ENCODE assay signal across 23 mouse cellular contexts in the genomic region with DNA sequence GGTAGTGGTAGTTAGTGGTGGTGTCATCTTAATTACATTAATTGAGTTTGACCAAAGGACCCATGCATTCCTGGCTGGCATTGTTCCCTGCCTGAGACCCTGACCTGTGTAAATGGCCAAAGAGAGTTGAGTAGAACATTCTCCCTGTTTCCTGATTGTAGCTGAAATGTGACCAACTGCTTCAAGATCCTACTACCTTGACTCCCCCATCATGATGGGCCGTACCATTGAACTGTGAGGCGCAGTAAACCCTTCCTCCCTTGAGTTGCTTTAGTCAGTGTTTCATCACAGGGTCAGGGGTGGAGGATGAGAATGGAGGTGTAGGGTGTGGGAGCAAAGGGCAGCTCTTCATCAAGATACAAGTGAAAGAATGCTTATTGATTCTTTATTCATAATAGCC. TPM values are rescaled to one million over a fixed set of nuclear protein-coding genes. Genes with fewer than 3 reads are reported as not detected.
DNase-seq lines count a peak whose midpoint lies in the region; ATAC-seq lines count a peak whose summit lies in the region.
"Had no signal": no experiment of that assay in that cellular context is flagged by ENCODE, and none has a peak within 500 bp of the region (broad histone marks: within the 10 kb centered on the region; RNA-seq: fewer than 3 reads in every experiment).

No protein-coding gene starts in this region.

- no peaks in the 10 kb centered on the region for H3K9me3 ChIP-seq in heart, embryonic 10.5 days
- H3K9me3 ChIP-seq in midbrain, embryonic 11.5 days (ENCODE audit: control insufficient read depth, low read length): no peaks in the 10 kb centered on the region
- H3K9me3 ChIP-seq in midbrain, embryonic 14.5 days (ENCODE audit: control insufficient read depth, low read length): no peaks in the 10 kb centered on the region
- no peaks in the 10 kb centered on the region for H3K9me3 ChIP-seq in limb, embryonic 10.5 days (replicated peaks)
- H3K9me3 ChIP-seq: G1E had no signal

- peak; percentile 70 for DNase-seq in heart, adult 11 months
- no peak for DNase-seq in heart, postnatal 25 days (ENCODE audit: low spot score)
- DNase-seq in heart, embryonic 10.5 days (ENCODE audit: low spot score): peak; percentile 20
- no peak for DNase-seq in heart, postnatal 14 days
- DNase-seq in midbrain, embryonic 11.5 days (ENCODE audit: low spot score, missing footprints): peak; percentile 68
- DNase-seq in midbrain, embryonic 14.5 days: no peak
- peak; percentile 10 for DNase-seq in limb, embryonic 10.5 days (ENCODE audit: low spot score)
- no peak for DNase-seq in lung, postnatal 25 days (ENCODE audit: low spot score)
- DNase-seq: adrenal gland, adult 2 months; adrenal gland, adult 8-10 months; adrenal gland, postnatal 10 days; adrenal gland, postnatal 14 days; adrenal gland, postnatal 25 days; adrenal gland, postnatal 36 days; B cell, adult 2 months; cerebellum, adult 11 months; cerebellum, adult 11-12 months had no signal

- no peak overlapping the region for H3K9ac ChIP-seq in midbrain, embryonic 11.5 days (ENCODE audit: low read length)
- no peak overlapping the region for H3K9ac ChIP-seq in midbrain, embryonic 14.5 days (replicated peaks; ENCODE audit: low read length)

- H3K36me3 ChIP-seq in heart, embryonic 10.5 days: no peaks in the 10 kb centered on the region
- H3K36me3 ChIP-seq in midbrain, embryonic 11.5 days (ENCODE audit: control insufficient read depth, insufficient read depth, low read length): no peaks in the 10 kb centered on the region
- no peaks in the 10 kb centered on the region for H3K36me3 ChIP-seq in midbrain, embryonic 14.5 days (ENCODE audit: control insufficient read depth, insufficient read depth, low read length)
- H3K36me3 ChIP-seq in limb, embryonic 10.5 days: no peaks in the 10 kb centered on the region
- H3K36me3 ChIP-seq: G1E had no signal

- no peak overlapping the region for H3K27ac ChIP-seq in heart, embryonic 10.5 days
- no peak overlapping the region for H3K27ac ChIP-seq in midbrain, embryonic 11.5 days (ENCODE audit: low read depth, low read length)
- no peak overlapping the region for H3K27ac ChIP-seq in midbrain, embryonic 14.5 days (replicated peaks; ENCODE audit: low read depth, low read length)
- no peak overlapping the region for H3K27ac ChIP-seq in limb, embryonic 10.5 days

- no peaks in the 10 kb centered on the region for H3K27me3 ChIP-seq in heart, embryonic 10.5 days (ENCODE audit: insufficient read depth, poor library complexity, severe bottlenecking)
- no peaks in the 10 kb centered on the region for H3K27me3 ChIP-seq in midbrain, embryonic 11.5 days (ENCODE audit: control insufficient read depth, insufficient read depth, low read length)
- no peaks in the 10 kb centered on the region for H3K27me3 ChIP-seq in midbrain, embryonic 14.5 days (ENCODE audit: control insufficient read depth, insufficient read depth, low read length)
- no peaks in the 10 kb centered on the region for H3K27me3 ChIP-seq in limb, embryonic 10.5 days (ENCODE audit: low read depth, poor library complexity, severe bottlenecking)
- H3K27me3 ChIP-seq: CH12.LX, Patski had no signal

- H3K4me3 ChIP-seq in heart, embryonic 10.5 days: no peak overlapping the region
- H3K4me3 ChIP-seq in midbrain, embryonic 11.5 days (ENCODE audit: low read depth, low read length): no peak overlapping the region
- no peak overlapping the region for H3K4me3 ChIP-seq in midbrain, embryonic 14.5 days (replicated peaks; ENCODE audit: low read depth, low read length)
- H3K4me3 ChIP-seq in limb, embryonic 10.5 days: no peak overlapping the region

- H3K4me2 ChIP-seq in midbrain, embryonic 11.5 days: no peak overlapping the region
- H3K4me2 ChIP-seq in midbrain, embryonic 14.5 days (ENCODE audit: low read length): no peak overlapping the region

- WGBS in heart, embryonic 10.5 days: 81% methylated on average over 2 of the region's 2 CpGs
- 86% methylated on average over 2 of the region's 2 CpGs for WGBS in midbrain, embryonic 11.5 days
- WGBS in midbrain, embryonic 14.5 days: 95% methylated on average over 2 of the region's 2 CpGs
- 93% methylated on average over 2 of the region's 2 CpGs for WGBS in limb, embryonic 10.5 days

- intact Hi-C loops in heart, postnatal 25 days (cut with DNase I): no loop called here
- intact Hi-C loops in heart, postnatal 14 days (cut with DNase I): no loop called here

- H3K4me1 ChIP-seq in heart, embryonic 10.5 days: no peaks in the 10 kb centered on the region
- no peaks in the 10 kb centered on the region for H3K4me1 ChIP-seq in midbrain, embryonic 11.5 days (ENCODE audit: control insufficient read depth, insufficient read depth, low read length)
- no peaks in the 10 kb centered on the region for H3K4me1 ChIP-seq in midbrain, embryonic 14.5 days (ENCODE audit: control insufficient read depth, insufficient read depth, low read length)
- H3K4me1 ChIP-seq in limb, embryonic 10.5 days: no peaks in the 10 kb centered on the region

- ATAC-seq in midbrain, embryonic 11.5 days (ENCODE audit: low FRiP score): no peak
- no peak for ATAC-seq in midbrain, embryonic 14.5 days (ENCODE audit: low FRiP score, low TSS enrichment)
- ATAC-seq: activated CD4-positive, CD25-positive, alpha-beta regulatory T cell, adult 4 months; CD4-positive, CD25-positive, alpha-beta regulatory T cell, adult 4 months; Patski had no signal

RNA-seq across cellular contexts. Expression of gene Shq1, which starts 7.7 kb away (rescaled TPM):
- total RNA-seq in heart, postnatal 25 days (2021): 1 to 10 TPM; 2.8 to 3.2 TPM
- 15.4 and 17.8 TPM in 2 replicates for polyA plus RNA-seq in heart, embryonic 10.5 days (2016; fragmentation: Nextera tagmentation; extraction: Ambion mirVana)
- 1 to 10 TPM; 2.7 to 3.7 TPM for total RNA-seq in heart, postnatal 14 days (2021)
- polyA plus RNA-seq in midbrain, embryonic 11.5 days (2014; fragmentation: Nextera tagmentation; extraction: Ambion mirVana): 18.0 and 18.9 TPM in 2 replicates
- polyA plus RNA-seq in midbrain, embryonic 14.5 days (2014; fragmentation: Nextera tagmentation; extraction: Ambion mirVana): 8.5 and 9.6 TPM in 2 replicates
- polyA plus RNA-seq in limb, embryonic 10.5 days (2016; fragmentation: Nextera tagmentation; extraction: Ambion mirVana): 21.8 and 22.9 TPM in 2 replicates

RNA-seq across cellular contexts. Expression of gene Gxylt2, which starts 25.9 kb away (rescaled TPM):
- 1 to 10 TPM; 3.5 to 4.7 TPM for total RNA-seq in heart, postnatal 25 days (2021)
- polyA plus RNA-seq in heart, embryonic 10.5 days (2016; fragmentation: Nextera tagmentation; extraction: Ambion mirVana): 0.74 and 1.3 TPM in 2 replicates
- total RNA-seq in heart, postnatal 14 days (2021): 1 to 10 TPM; 6.2 to 7.4 TPM
- polyA plus RNA-seq in midbrain, embryonic 11.5 days (2014; fragmentation: Nextera tagmentation; extraction: Ambion mirVana): 3.3 and 3.8 TPM in 2 replicates
- polyA plus RNA-seq in midbrain, embryonic 14.5 days (2014; fragmentation: Nextera tagmentation; extraction: Ambion mirVana): 0.53 and 1.2 TPM in 2 replicates
- polyA plus RNA-seq in limb, embryonic 10.5 days (2016; fragmentation: Nextera tagmentation; extraction: Ambion mirVana): 2.4 and 4.4 TPM in 2 replicates
- total RNA-seq: MEL had no signal
- polyA plus RNA-seq: G1E had no signal

Comparison
In these comparisons a context has a peak if more than half of its experiments do, and no peak if none do; other contexts are left out.
1. DNase-seq: peak in heart, adult 11 months (single experiment), heart, embryonic 10.5 days (single experiment), midbrain, embryonic 11.5 days (single experiment) and limb, embryonic 10.5 days (single experiment); none in heart, postnatal 25 days (single experiment), heart, postnatal 14 days (0 of 2), midbrain, embryonic 14.5 days (single experiment) and lung, postnatal 25 days (single experiment).